Mouse (Mus musculus): Measurements from ENCODE around the gene Olfr1392. TPM values are rescaled to one million over a fixed set of nuclear protein-coding genes. Genes with fewer than 3 reads are reported as not detected.
A peak's percentile ranks its signal among the peaks of the same experiment; 100 is the strongest.

Gene Olfr1392
- polyA plus RNA-seq, 1 experiment from 2014 or later, result not detected

GRCm38 (mm10) chr11:49243727-49244594, 41.1 kb upstream of the Olfr1392 start, which contains the start of gene Mgat1:
Mgat1 (plus strand) TSS chr11:49244191.
- H3K27ac ChIP-seq (ENCODE audit: low read depth, low read length), result peak within 1 kb of the TSS; percentile 89
- no peaks in the 10 kb centered on the region for H3K27me3 ChIP-seq (ENCODE audit: control insufficient read depth, insufficient read depth, low read length)
- peak within 1 kb of the TSS; percentile 52 for H3K4me3 ChIP-seq (ENCODE audit: low read depth, low read length)
- H3K36me3 ChIP-seq (ENCODE audit: control insufficient read depth, insufficient read depth, low read length), result no peaks in the 10 kb centered on the region
- DNase-seq (ENCODE audit: low spot score, missing footprints) (peak; percentile 98), ATAC-seq (ENCODE audit: low FRiP score) (peak; percentile 96)
- under 1% methylated on average over 55 of the region's 60 CpGs for WGBS
- peak within 1 kb of the TSS; percentile 67 for H3K9ac ChIP-seq (ENCODE audit: low read length)
- H3K4me1 ChIP-seq (ENCODE audit: control insufficient read depth, insufficient read depth, low read length), result peaks cover 11% of the 10 kb centered on the region; the same call in 1 of the 2 replicates
- peak within 1 kb of the TSS; percentile 52 for H3K4me2 ChIP-seq
- H3K9me3 ChIP-seq (ENCODE audit: control insufficient read depth, low read length), result no peaks in the 10 kb centered on the region

GRCm38 (mm10) chr11:49244595-49244930, 40.5 kb upstream of the Olfr1392 start:
- Histone ChIP-seq H3K9ac (ENCODE audit: low read length) (peak overlapping the region; percentile 67; the same call in 1 of the 2 replicates), H3K4me3 (ENCODE audit: low read depth, low read length) (peak overlapping the region; percentile 52), H3K27me3 (ENCODE audit: control insufficient read depth, insufficient read depth, low read length) (no peaks in the 10 kb centered on the region), H3K4me2 (peak overlapping the region; percentile 45), H3K36me3 (ENCODE audit: control insufficient read depth, insufficient read depth, low read length) (no peaks in the 10 kb centered on the region), H3K9me3 (ENCODE audit: control insufficient read depth, low read length) (no peaks in the 10 kb centered on the region), H3K4me1 (ENCODE audit: control insufficient read depth, insufficient read depth, low read length) (peaks cover 11% of the 10 kb centered on the region; the same call in 1 of the 2 replicates), H3K27ac (ENCODE audit: low read depth, low read length) (0 out of 2 replicates have a peak overlapping the region, but pooled peaks have one; percentile 89)
- ATAC-seq (ENCODE audit: low FRiP score) (peak; percentile 0; the same call in 1 of the 2 replicates), DNase-seq (ENCODE audit: low spot score, missing footprints) (no peak)
- under 1% methylated on average over 4 of the region's 4 CpGs for WGBS

- Histone ChIP-seq H3K4me2 (peak overlapping the region; percentile 14; the same call in 1 of the 2 replicates), H3K27me3 (ENCODE audit: control insufficient read depth, insufficient read depth, low read length) (no peaks in the 10 kb centered on the region), H3K27ac (ENCODE audit: low read depth, low read length) (no peak overlapping the region), H3K4me3 (ENCODE audit: low read depth, low read length) (no peak overlapping the region), H3K9ac (ENCODE audit: low read length) (no peak overlapping the region), H3K9me3 (ENCODE audit: control insufficient read depth, low read length) (no peaks in the 10 kb centered on the region), H3K4me1 (ENCODE audit: control insufficient read depth, insufficient read depth, low read length) (peaks cover 15% of the 10 kb centered on the region), H3K36me3 (ENCODE audit: control insufficient read depth, insufficient read depth, low read length) (no peaks in the 10 kb centered on the region)
- peak; percentile 87 for DNase-seq (ENCODE audit: low spot score, missing footprints)
- 21% methylated on average over 7 of the region's 7 CpGs for WGBS
- no peak for ATAC-seq (ENCODE audit: low FRiP score)
Measured at GRCm38 (mm10) chr11:49245176-49245575, 39.9 kb upstream of the Olfr1392 start.

GRCm38 (mm10) chr11:49245634-49246415, 39.3 kb upstream of the Olfr1392 start:
- no peak for ATAC-seq (ENCODE audit: low FRiP score)
- Histone ChIP-seq H3K9ac (ENCODE audit: low read length) (no peak overlapping the region; the same call in 1 of the 2 replicates), H3K4me2 (peak overlapping the region; percentile 14; the same call in 1 of the 2 replicates), H3K27ac (ENCODE audit: low read depth, low read length) (no peak overlapping the region), H3K4me1 (ENCODE audit: control insufficient read depth, insufficient read depth, low read length) (peaks cover 20% of the 10 kb centered on the region), H3K27me3 (ENCODE audit: control insufficient read depth, insufficient read depth, low read length) (no peaks in the 10 kb centered on the region), H3K4me3 (ENCODE audit: low read depth, low read length) (no peak overlapping the region), H3K36me3 (ENCODE audit: control insufficient read depth, insufficient read depth, low read length) (no peaks in the 10 kb centered on the region), H3K9me3 (ENCODE audit: control insufficient read depth, low read length) (no peaks in the 10 kb centered on the region)
- DNase-seq (ENCODE audit: low spot score, missing footprints), result peak; percentile 81
- 25% methylated on average over 12 of the region's 12 CpGs for whole genome bisulfite sequencing

DNA sequence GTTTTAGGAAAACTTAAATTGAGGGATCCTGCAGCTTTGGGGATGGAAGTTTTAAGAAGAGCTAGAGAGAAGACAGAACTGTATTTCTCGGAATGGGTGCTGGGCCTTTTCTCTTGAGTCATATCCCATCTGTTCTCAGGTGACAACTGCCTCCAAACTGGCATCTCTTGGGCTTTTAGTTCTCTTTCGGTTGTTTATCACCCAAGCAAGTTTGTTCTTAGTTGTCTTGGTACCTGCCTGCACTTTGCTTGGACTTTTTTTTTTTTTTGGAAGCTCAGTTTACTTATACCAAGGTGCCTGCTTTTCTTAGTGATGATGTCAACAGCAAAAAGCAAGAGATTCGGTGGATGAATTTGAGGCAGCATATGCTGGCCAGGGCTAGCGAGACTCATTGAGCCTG, 38.6 kb upstream of the Olfr1392 start:
- H3K9me3 ChIP-seq (ENCODE audit: control insufficient read depth, low read length), result no peaks in the 10 kb centered on the region
- WGBS, result 85% methylated on average over 4 of the region's 4 CpGs
- H3K4me2 ChIP-seq, result no peak overlapping the region
- no peaks in the 10 kb centered on the region for H3K36me3 ChIP-seq (ENCODE audit: control insufficient read depth, insufficient read depth, low read length)
- no peak overlapping the region for H3K4me3 ChIP-seq (ENCODE audit: low read depth, low read length)
- DNase-seq (ENCODE audit: low spot score, missing footprints), result peak; percentile 1
- H3K27me3 ChIP-seq (ENCODE audit: control insufficient read depth, insufficient read depth, low read length), result no peaks in the 10 kb centered on the region
- no peak for ATAC-seq (ENCODE audit: low FRiP score)
- peaks cover 24% of the 10 kb centered on the region for H3K4me1 ChIP-seq (ENCODE audit: control insufficient read depth, insufficient read depth, low read length)
- H3K27ac ChIP-seq (ENCODE audit: low read depth, low read length), result no peak overlapping the region
- H3K9ac ChIP-seq (ENCODE audit: low read length), result no peak overlapping the region

DNA sequence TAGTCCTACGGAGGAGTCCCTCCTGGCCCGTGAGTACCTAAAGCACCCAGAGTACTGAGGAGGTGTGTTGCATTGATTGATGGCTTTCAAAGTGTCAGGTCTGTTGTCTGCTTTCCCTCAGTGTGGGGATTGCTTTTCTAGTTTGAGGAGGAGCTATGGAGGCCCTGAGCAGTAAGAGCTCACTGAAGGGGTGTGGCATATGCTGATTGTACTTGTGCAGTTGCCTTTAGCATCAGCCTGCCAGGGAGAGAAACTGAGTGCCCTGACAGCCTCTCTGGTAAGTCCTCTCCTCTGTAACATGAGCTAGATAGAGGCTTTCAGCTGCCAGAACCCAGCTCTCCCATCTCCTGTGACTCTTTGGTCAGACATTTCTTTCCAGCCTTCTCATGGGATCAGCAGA, 37.8 kb upstream of the Olfr1392 start:
- Histone ChIP-seq H3K9me3 (ENCODE audit: control insufficient read depth, low read length) (no peaks in the 10 kb centered on the region), H3K36me3 (ENCODE audit: control insufficient read depth, insufficient read depth, low read length) (no peaks in the 10 kb centered on the region), H3K4me1 (ENCODE audit: control insufficient read depth, insufficient read depth, low read length) (peaks cover 24% of the 10 kb centered on the region), H3K4me2 (no peak overlapping the region), H3K9ac (ENCODE audit: low read length) (no peak overlapping the region), H3K27ac (ENCODE audit: low read depth, low read length) (no peak overlapping the region), H3K4me3 (ENCODE audit: low read depth, low read length) (no peak overlapping the region), H3K27me3 (ENCODE audit: control insufficient read depth, insufficient read depth, low read length) (no peaks in the 10 kb centered on the region)
- no peak for ATAC-seq (ENCODE audit: low FRiP score)
- peak; percentile 73 for DNase-seq (ENCODE audit: low spot score, missing footprints)
- 83% methylated on average over 2 of the region's 2 CpGs for WGBS

DNA sequence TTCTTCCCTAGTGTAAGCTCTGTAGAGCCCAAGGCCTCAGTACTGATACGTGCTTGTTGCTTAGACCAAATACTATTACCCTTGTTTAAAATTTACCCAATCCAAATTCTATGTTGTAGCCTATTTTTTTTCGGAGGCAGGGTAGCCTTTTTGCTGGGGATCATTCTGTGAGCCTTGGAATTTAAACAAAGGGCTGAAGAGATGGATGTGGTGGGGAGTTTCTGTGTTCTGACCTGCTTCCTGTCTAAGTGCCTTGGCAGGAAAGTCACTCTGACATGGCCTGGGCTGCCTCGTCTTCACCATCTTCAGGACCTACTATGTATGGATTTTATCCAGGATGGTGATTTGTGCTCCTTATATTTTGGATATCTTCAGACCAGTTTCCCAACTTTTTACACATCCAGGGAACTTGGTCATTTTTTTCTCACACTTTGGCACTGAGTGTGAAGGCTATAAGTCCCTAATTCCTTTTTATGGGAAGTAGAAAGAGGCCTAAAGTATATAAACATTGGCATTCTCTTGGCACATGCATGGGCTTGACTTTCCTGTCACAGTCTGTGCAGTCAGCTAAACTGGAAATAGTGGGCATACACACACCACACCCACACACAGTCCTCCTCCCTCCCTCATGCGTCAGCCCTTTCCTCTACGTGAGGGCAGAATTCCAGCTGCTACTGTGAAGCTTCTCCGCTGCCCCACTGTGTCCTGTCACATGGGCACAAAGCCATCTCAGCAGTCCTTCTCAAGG, 36.7 kb upstream of the Olfr1392 start:
- DNase-seq (ENCODE audit: low spot score, missing footprints), result no peak
- peaks cover 24% of the 10 kb centered on the region for H3K4me1 ChIP-seq (ENCODE audit: control insufficient read depth, insufficient read depth, low read length)
- H3K36me3 ChIP-seq (ENCODE audit: control insufficient read depth, insufficient read depth, low read length), result no peaks in the 10 kb centered on the region
- no peak for ATAC-seq (ENCODE audit: low FRiP score)
- H3K27ac ChIP-seq (ENCODE audit: low read depth, low read length), result no peak overlapping the region
- WGBS, result 59% methylated on average over 6 of the region's 6 CpGs
- no peak overlapping the region for H3K4me3 ChIP-seq (ENCODE audit: low read depth, low read length)
- H3K4me2 ChIP-seq, result no peak overlapping the region
- H3K9ac ChIP-seq (ENCODE audit: low read length), result no peak overlapping the region
- no peaks in the 10 kb centered on the region for H3K9me3 ChIP-seq (ENCODE audit: control insufficient read depth, low read length)
- no peaks in the 10 kb centered on the region for H3K27me3 ChIP-seq (ENCODE audit: control insufficient read depth, insufficient read depth, low read length)

DNA sequence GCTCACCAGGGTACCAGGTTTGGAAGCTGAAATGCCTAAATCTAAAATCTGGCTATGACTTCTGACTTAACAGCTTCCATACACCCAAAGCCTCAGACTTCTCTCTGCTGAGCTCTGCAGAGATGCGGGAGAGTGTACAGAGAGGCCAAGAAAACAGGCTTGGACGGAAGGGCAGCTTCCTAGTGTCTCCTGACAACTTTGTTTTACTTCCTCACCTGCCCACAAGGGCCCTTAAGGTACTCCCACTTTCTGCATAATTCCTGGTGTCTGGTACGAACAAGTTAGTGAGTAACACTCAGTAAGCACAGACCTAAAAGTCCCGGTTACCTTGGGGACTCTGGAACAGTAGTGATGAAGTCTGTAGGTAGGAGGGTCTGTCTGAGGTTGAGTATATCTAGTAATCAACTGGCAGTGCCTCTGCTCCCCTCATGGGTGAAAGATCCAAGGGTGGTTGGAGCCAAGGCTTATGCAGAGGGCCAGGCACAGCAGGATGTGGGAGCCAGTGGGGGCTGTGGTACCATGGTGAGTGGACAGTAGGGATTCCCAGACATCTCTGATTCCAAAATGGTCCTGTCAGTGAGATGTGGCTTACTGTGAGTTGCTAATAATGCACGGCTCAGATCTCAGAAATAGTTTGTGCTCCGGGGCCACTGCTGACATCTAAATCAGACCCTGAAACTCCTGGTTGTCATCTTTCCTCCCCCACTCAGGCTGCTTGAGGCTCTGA, 35.9 kb upstream of the Olfr1392 start:
- Histone ChIP-seq H3K27me3 (ENCODE audit: control insufficient read depth, insufficient read depth, low read length) (no peaks in the 10 kb centered on the region), H3K4me2 (no peak overlapping the region), H3K4me1 (ENCODE audit: control insufficient read depth, insufficient read depth, low read length) (peaks cover 24% of the 10 kb centered on the region), H3K27ac (ENCODE audit: low read depth, low read length) (no peak overlapping the region), H3K9me3 (ENCODE audit: control insufficient read depth, low read length) (no peaks in the 10 kb centered on the region), H3K9ac (ENCODE audit: low read length) (no peak overlapping the region), H3K36me3 (ENCODE audit: control insufficient read depth, insufficient read depth, low read length) (no peaks in the 10 kb centered on the region), H3K4me3 (ENCODE audit: low read depth, low read length) (no peak overlapping the region)
- WGBS, result 70% methylated on average over 6 of the region's 6 CpGs
- no peak for ATAC-seq (ENCODE audit: low FRiP score)
- DNase-seq (ENCODE audit: low spot score, missing footprints), result no peak

Data from midbrain, embryonic 11.5 days (tissue).